Mouse (Mus musculus): ENCODE measurements around the gene Galnt5. TPM values are rescaled to one million over a fixed set of nuclear protein-coding genes. Genes with fewer than 3 reads are reported as not detected.

Gene Galnt5
- total RNA-seq (2021): not detected

DNA sequence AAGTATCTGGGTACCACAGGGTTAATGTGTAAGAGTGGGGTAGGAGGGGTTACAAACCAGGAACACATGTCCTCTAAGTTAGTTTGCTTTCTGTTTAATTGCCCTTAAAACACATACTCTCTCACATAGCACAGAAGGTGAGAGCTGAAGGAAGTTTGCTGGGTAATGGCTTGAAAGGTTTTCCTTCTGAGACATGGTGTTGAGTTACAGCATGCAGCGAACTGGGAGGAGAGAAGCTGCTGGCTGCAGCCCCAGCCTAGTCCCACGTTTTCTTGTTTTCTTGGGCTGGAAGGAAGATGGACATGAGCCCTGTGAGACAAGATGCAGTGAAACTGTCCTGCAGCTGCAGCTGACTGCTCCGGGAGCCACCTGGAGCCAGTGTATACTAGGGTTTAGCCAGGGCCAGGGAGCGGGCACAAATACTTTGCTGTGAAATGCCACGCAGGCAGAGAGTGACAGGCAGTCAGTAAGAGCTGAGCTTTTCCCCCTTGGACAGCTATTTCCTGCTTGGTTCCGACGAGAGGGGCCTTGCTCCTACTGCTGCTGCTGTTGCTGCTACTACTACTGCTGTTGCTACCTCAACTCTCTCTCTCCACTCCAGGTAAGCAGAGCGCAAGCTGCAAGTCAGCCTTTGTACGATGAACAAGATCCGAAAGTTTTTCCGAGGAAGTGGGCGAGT is at the start of gene Galnt5:
Galnt5 (plus strand) TSS at position 133 of the 679 bp plus-strand sequence.
- DNase-seq: no peak

GRCm38 (mm10) chr2:57951620-57952019 is 46.1 kb upstream of the Galnt5 start:
- peak in 1 of 2 experiments; percentile 10 for DNase-seq

GRCm38 (mm10) chr2:57960786-57961185 is 36.9 kb upstream of the Galnt5 start:
- peak; percentile 40 to 45 for DNase-seq

DNA sequence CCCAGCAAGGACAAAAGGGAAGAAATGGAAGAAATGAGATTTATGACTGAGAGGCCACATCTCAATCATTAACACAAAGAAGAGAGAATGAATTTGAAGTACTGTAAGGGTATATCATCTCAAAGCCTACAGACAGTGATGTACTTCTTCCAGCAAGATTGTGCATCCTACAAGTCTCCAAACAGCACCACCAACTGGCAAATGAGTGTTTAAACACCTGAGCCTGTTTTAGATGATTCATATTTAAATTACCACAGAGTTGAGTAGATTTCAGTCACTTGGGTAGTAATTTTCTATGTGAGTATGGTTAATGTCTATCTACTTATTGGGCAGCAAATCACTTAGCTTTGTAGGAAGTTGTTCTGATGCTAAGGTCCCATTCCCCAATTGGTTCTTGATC is 15.4 kb upstream of the Galnt5 start:
- no peak for DNase-seq

DNA sequence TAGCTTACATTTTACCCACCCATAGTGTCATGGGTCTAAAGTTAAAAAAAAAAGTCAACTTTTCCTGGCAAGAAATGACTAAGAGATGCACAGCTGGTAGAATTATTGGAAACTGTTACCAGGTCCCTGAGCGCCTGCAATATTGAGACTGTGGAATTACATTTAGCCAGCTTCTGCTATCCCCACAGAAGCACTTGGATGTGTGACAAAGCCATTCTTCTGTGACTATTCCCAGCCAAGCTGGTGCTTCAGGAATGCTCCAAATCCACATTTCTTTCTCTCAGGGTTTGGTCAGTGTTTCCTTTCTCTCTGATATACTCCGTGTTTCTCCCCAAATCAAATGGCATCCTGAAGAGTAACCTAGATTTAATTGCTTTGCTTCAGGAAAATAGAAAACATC is 6.6 kb upstream of the Galnt5 start:
- DNase-seq: no peak

- no peak for DNase-seq
These were observed 3.8 kb downstream of the Galnt5 start for GRCm38 (mm10) chr2:58001497-58001896.

DNA sequence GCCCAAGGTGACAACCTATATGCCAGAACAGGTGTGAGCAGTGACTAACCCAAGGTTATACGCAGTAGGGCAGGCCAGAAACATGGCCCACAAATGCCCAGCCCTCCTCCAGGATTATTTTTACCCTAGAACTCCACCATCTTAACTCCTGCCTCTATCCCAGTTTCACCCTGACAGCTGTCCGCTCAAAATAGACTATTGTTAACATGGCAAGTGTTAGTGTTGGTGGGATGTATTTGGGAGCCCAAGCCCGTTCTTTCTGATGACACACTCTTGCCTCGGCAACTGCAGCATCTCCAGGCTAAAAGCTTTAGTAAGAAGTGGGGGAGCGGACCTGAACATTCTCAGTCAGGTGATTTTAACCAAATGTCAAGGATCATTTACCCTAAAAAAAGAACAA is 9.4 kb downstream of the Galnt5 start:
- no peak for DNase-seq

DNA sequence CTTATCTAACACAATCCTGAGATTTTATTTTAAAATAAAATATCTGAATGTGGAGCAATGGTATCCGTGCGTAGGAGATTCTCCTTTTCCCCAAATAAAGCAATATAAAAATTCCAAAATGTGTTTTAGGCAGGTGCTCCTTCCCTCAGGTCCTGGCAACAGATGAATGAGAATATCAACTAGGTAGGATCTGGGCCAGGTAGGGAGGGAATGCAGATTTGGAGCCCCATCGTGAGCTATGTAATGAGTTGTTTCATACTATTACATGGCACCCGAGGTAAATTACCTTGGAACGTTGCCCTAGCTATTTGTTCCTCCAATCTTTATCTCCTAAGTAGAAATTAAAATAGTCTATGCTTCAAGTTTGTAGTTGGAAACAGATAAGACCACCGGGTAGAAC is 25.9 kb downstream of the Galnt5 start:
- DNase-seq: no peak

DNA sequence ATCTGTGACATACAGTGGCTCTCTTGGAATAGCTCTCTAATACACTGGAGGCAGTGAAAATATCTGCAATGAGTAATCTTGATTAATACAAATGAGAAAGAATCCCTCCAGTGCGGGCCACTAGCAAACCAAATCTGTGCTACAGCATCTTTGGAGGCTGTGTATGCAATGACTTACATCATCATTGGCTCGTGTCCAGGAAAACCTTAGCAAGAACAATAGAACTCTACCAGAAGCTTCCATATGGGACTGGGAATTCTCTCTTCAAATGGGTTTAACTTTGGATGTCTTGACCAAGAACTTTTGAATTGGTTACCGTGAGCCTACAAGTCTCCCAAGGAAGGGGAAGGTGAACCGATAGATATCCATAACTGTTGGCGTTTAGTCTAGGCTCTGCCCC is 29.1 kb downstream of the Galnt5 start:
- DNase-seq: no peak

DNA sequence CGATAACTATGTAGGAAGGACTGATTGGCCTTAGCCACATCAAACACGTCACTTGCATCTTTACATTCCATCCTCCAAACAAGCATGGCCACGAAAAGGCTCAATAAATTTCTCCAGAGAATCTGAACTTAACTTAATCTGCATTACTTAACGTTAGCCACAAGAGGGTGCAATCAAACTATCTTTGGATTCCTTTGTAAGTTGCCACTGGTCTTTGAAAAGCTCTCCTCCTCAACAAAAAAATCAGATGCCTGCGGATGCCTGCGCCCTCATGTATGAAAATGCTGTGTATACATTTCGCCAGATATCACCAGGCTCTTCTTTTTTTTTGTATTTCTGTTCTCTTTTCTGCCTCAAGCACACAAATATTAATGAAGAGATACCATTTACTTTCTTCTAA is 31.7 kb downstream of the Galnt5 start:
- DNase-seq: no peak

DNA sequence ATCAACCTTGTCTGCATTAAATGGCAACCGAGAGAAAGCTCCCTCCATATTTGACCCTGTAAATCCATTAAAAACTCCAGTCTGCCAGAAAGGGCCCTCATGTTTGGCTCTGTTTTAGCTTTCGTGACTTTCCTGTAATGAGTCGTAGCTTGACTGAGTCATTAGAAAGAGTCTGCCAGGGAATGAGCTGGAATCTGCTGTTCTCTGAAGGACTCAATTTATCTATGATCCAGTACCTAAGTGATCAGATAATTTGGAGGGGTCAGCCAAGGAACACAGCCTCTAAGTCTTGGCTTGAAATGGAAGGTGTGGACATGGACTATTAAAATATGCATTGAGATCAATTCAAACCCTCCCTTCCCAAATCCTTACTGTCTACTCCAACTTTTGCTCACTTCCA is 33.7 kb downstream of the Galnt5 start:
- DNase-seq: no peak

- no peak for DNase-seq
These were observed 38.0 kb downstream of the Galnt5 start for GRCm38 (mm10) chr2:58035635-58036034.

DNA sequence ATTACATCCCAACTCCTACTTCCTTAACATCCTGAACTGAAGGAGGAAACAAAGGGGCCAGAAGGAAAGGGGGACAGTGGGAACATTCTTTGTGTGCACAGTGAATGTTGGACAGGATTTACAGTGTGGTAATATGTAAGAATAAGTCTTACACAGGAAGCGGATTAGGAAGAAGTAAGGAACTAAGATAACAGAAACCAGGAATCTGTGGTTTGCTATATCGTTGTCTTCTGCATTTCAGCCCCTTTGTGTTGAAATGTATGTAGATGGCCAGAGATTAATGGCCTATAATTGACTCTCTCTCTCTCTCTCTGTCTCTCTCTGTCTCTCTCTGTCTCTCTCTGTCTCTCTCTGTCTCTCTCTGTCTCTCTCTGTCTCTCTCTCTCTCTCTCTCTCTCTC is 39.2 kb downstream of the Galnt5 start:
- no peak for DNase-seq

DNA sequence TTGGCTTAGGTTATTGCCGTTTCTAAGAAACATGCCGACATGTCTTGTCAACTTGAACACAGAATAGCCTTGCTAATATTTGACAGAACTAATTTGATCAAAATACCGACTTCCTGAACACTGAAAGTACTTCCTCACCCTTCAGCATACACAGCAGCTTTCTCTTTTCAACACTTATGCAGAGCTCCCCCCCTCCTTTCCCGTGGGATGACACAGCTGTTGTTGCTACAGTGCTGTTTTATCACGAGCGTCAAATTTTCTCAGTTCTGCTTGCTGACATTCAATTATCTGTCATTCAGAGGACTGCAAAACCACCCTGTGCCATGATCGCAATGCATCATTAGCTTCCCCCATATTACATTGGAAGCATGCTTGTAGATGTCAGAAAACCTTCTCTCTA is 44.2 kb downstream of the Galnt5 start:
- DNase-seq: peak; percentile 52 to 53

GRCm38 (mm10) chr2:58052821-58053581 is 55.3 kb downstream of the Galnt5 start, which contains the start of gene Ermn:
TSS of gene Ermn (minus strand) at chr2:58052864.
- DNase-seq: peak; percentile 11 to 12

DNA sequence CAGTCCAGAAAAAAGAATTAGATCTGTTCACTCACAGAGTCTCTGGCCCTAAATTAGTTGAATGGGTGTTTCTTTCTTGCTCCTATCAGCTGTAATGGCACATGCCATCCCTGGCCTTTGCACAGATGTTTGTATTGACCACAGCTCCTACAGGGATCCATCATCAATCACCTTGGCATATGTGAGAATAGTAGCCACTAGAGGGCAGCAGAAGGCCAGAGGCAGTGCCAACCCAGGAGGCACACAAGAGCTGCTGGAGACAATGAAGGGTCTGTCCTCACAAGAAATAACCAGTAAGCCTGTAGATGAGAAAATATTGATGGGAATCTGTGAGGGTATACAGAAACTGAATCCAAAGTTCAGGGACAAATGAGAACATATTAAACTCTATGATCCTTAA is 57.7 kb downstream of the Galnt5 start:
- DNase-seq: peak; percentile 16 to 50

- no peak for DNase-seq
These were observed 82.2 kb downstream of the Galnt5 start for GRCm38 (mm10) chr2:58079849-58080248.

DNA sequence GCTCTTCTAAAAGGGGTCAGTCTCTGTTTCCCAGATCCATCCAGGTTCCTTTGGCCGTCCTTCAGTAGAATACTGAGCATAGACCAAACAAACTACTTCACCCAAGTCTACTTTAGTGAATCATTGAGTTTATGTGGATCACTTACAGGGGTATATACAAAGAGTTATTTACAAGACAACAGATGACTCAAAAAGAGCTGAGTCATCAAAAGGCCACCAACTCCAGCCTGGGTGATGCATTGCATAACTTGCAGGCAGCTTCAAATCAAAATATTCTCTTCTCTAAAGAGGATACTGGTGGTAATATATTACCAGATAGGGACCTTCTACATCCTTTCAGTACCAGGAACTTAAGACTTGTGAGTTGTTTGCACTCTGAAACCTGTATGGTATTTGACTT is 88.7 kb downstream of the Galnt5 start:
- DNase-seq: no peak

DNA sequence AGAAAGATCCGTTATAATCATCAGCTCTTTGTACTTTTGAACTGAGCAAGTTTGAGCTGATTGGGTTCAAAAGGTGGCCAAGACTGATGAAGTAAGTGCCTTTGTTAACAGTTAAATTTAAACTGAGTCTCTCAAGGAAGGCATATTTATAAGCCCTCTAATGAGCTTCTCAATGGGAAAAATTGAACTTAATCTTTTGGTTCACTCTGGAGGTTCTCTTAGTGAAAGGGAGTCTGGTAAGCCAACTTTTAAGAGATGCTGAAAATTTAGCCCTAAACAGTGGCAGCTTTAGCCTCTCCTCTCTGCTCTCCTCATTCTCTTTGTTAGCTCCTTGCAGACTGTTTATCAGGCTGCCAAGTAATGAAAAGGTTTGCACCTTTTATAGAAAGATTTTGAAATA is 97.1 kb downstream of the Galnt5 start:
- DNase-seq: no peak

Other genes with a start within 250 kb of the Galnt5 start
- gene Ermn, start 55.0 kb downstream of the Galnt5 start, total RNA-seq (2021): 10 to 100 TPM; 28.7 to 29.3 TPM
- gene Cytip, start 197.6 kb downstream of the Galnt5 start, total RNA-seq (2021): under 1 TPM in 1 of 2 experiments, not detected in 1; 0.23 TPM